Mouse (Mus musculus): ENCODE results near the gene Baz1b. TPM values are rescaled to one million over a fixed set of nuclear protein-coding genes. Genes with fewer than 3 reads are reported as not detected.
A peak's percentile ranks its signal among the peaks of the same experiment; 100 is the strongest.

The Baz1b gene
- polyA plus RNA-seq, 1 experiment = 86.6 TPM

DNA sequence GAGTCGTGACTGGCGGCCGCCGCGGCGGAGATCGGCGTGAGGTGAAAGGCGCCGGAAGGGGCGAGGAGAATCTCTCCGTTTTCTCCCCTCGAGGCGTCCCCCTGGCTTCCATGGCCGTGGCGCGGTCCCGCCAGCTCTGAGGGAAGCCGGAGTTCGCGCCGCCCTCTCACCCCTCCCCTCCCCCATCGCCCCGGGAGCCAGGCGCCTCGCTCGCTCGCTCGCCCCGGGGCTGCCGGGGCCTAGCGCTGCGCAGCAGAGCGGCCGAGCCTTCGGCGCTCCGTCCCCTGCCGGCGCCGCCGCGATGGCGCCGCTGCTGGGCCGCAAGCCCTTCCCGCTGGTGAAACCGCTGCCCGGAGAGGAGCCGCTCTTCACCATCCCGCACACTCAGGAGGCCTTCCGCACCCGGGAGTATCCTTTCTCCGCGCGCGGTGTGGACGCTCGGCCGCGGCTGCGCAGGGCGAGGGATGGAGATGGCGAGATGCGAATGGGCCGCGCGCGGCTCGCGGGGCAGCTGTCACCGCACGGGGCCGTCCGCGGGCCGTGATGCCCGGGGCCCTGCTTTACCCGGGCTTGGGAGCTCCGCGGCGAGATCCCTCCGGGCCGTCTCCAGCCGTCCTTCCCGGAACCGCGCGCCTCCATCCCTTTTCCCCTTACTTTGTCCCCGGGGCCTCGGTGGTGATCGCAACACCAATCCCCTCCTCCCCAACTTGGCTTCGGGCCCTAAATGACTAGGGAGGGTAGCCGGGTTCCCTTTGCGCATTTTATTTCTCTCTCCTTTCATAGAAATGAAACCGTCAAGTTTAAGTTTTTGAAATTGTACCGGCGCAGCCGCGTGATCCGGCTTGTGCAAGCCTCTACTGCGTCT lies 517 bp downstream of the Baz1b start:
- H3K36me3 ChIP-seq (ENCODE audit: control insufficient read depth, insufficient read depth, low read length, poor library complexity, severe bottlenecking) = peaks cover 17% of the 10 kb centered on the region
- no peak for TF ChIP-seq CTCF (IDR thresholded peaks at IDR 0.05; ENCODE audit: low read depth, low read length)
- no peak for TF ChIP-seq POLR2A (IDR thresholded peaks at IDR 0.05; ENCODE audit: insufficient read depth, low read length)
- peak overlapping the region; percentile 42 for H3K27ac ChIP-seq (ENCODE audit: insufficient read depth, low read length)
- peak overlapping the region; percentile 89 for H3K9ac ChIP-seq (ENCODE audit: low read depth, poor library complexity, severe bottlenecking)
- H3K27me3 ChIP-seq (ENCODE audit: control insufficient read depth, insufficient read depth, low read length, poor library complexity, severe bottlenecking) = no peaks in the 10 kb centered on the region
- no peaks in the 10 kb centered on the region for H3K9me3 ChIP-seq (replicated peaks; ENCODE audit: control insufficient read depth, insufficient read depth, low read length, poor library complexity, severe bottlenecking)
- H3K4me3 ChIP-seq (ENCODE audit: low read depth, low read length) = peak overlapping the region; percentile 78
- H3K4me1 ChIP-seq (ENCODE audit: control insufficient read depth, insufficient read depth, low read length) = no peaks in the 10 kb centered on the region

DNA sequence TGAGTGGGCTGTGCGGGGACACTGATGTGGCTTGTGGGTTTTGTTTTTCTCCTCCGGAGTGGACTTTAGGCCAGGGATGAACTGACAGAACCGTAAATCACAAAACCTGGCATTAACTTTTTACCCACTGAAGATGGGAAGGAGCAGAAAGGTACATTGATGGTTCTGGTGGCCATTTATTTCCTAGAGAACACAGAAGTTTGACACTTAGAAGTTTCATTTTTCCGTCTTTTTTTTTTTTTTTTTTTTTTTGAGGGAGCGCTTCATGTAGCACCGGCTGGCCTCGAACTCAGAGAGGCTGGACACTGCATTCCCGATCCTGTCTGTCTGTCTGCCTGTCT lies 1.1 kb downstream of the Baz1b start:
- no peak for TF ChIP-seq CTCF (IDR thresholded peaks at IDR 0.05; ENCODE audit: low read depth, low read length)
- no peak for TF ChIP-seq POLR2A (IDR thresholded peaks at IDR 0.05; ENCODE audit: insufficient read depth, low read length)
- no peak for TF ChIP-seq EP300 (IDR thresholded peaks at IDR 0.05; ENCODE audit: insufficient read depth, low read depth, low read length)
- H3K36me3 ChIP-seq (ENCODE audit: control insufficient read depth, insufficient read depth, low read length, poor library complexity, severe bottlenecking) = peaks cover 22% of the 10 kb centered on the region
- H3K27ac ChIP-seq (ENCODE audit: insufficient read depth, low read length) = peak overlapping the region; percentile 8; the same call in 1 of the 2 replicates
- peak overlapping the region; percentile 78 for H3K4me3 ChIP-seq (ENCODE audit: low read depth, low read length)
- H3K4me1 ChIP-seq (ENCODE audit: control insufficient read depth, insufficient read depth, low read length) = no peaks in the 10 kb centered on the region
- H3K9me3 ChIP-seq (replicated peaks; ENCODE audit: control insufficient read depth, insufficient read depth, low read length, poor library complexity, severe bottlenecking) = no peaks in the 10 kb centered on the region
- peak overlapping the region; percentile 89 for H3K9ac ChIP-seq (ENCODE audit: low read depth, poor library complexity, severe bottlenecking)
- H3K27me3 ChIP-seq (ENCODE audit: control insufficient read depth, insufficient read depth, low read length, poor library complexity, severe bottlenecking) = no peaks in the 10 kb centered on the region

DNA sequence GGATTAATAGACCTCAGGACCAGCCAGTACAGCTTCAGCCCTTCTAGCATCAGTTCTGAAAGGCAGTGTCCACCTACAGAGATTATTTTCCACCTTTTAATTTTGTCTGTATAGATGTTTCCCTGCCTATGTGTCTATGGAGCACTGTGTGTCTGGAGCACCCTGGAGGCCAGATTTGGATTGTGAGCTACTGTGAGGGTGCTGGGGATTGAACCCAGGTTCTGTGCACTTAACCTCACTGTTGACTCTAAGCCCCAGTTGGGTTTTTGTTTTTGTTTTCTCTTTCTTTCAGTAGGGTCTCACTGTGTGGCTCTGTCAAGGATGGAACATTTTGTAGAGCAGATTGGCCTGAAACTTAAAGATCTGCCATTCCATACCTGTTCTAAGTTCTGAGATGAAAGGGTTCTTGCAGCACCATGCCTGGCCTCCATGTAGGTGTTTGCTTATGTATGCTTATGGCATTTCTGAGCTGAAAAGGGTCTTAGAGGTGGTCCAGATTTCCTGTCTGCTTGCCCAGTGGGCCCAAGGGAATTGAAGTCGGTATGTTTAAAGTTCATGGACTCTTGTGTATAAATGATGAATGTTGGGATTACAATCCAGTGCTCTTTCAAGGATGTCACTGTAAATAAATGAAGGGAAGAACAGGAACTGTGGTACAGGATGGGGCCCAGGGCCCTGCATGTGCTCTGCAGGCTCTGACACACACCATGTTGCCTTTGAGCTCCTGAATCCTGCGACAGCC lies 2.4 kb downstream of the Baz1b start:
- TF ChIP-seq EP300 (IDR thresholded peaks at IDR 0.05; ENCODE audit: insufficient read depth, low read depth, low read length) = no peak
- no peak for TF ChIP-seq POLR2A (IDR thresholded peaks at IDR 0.05; ENCODE audit: insufficient read depth, low read length)
- no peak for TF ChIP-seq CTCF (IDR thresholded peaks at IDR 0.05; ENCODE audit: low read depth, low read length)
- no peaks in the 10 kb centered on the region for H3K9me3 ChIP-seq (replicated peaks; ENCODE audit: control insufficient read depth, insufficient read depth, low read length, poor library complexity, severe bottlenecking)
- H3K4me1 ChIP-seq (ENCODE audit: control insufficient read depth, insufficient read depth, low read length) = no peaks in the 10 kb centered on the region
- peaks cover 32% of the 10 kb centered on the region for H3K36me3 ChIP-seq (ENCODE audit: control insufficient read depth, insufficient read depth, low read length, poor library complexity, severe bottlenecking)
- no peak overlapping the region for H3K27ac ChIP-seq (ENCODE audit: insufficient read depth, low read length)
- H3K27me3 ChIP-seq (ENCODE audit: control insufficient read depth, insufficient read depth, low read length, poor library complexity, severe bottlenecking) = no peaks in the 10 kb centered on the region
- peak overlapping the region; percentile 89 for H3K9ac ChIP-seq (ENCODE audit: low read depth, poor library complexity, severe bottlenecking)
- no peak overlapping the region for H3K4me3 ChIP-seq (ENCODE audit: low read depth, low read length)

DNA sequence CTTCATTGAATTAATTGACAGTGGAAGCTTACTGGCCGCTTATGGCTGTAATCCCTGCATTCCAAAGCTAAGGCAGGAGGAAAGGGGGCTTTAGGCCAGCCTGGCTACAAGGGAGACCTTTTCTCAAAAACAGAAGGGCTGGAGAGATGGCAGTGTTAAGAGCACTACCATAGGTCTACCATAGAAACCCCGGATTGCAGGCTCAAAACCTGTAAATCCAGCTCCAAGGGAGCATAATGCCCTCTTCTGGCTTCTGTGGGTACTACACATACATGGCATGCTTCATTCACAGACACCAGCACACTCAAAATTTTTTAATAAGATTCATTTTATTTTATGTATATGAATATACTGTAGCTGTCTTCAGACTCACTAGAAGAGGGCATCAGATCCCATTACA lies 4.6 kb downstream of the Baz1b start:
- Histone ChIP-seq H3K4me3 (ENCODE audit: low read depth, low read length) (no peak overlapping the region), H3K36me3 (ENCODE audit: control insufficient read depth, insufficient read depth, low read length, poor library complexity, severe bottlenecking) (peaks cover 51% of the 10 kb centered on the region), H3K4me1 (ENCODE audit: control insufficient read depth, insufficient read depth, low read length) (no peaks in the 10 kb centered on the region), H3K27ac (ENCODE audit: insufficient read depth, low read length) (no peak overlapping the region), H3K9ac (ENCODE audit: low read depth, poor library complexity, severe bottlenecking) (peak overlapping the region; percentile 31; the same call in 1 of the 2 replicates), H3K9me3 (replicated peaks; ENCODE audit: control insufficient read depth, insufficient read depth, low read length, poor library complexity, severe bottlenecking) (no peaks in the 10 kb centered on the region), H3K27me3 (ENCODE audit: control insufficient read depth, insufficient read depth, low read length, poor library complexity, severe bottlenecking) (no peaks in the 10 kb centered on the region)
- TF ChIP-seq CTCF (IDR thresholded peaks at IDR 0.05; ENCODE audit: low read depth, low read length) (no peak), POLR2A (IDR thresholded peaks at IDR 0.05; ENCODE audit: insufficient read depth, low read length) (no peak), EP300 (IDR thresholded peaks at IDR 0.05; ENCODE audit: insufficient read depth, low read depth, low read length) (no peak)

DNA sequence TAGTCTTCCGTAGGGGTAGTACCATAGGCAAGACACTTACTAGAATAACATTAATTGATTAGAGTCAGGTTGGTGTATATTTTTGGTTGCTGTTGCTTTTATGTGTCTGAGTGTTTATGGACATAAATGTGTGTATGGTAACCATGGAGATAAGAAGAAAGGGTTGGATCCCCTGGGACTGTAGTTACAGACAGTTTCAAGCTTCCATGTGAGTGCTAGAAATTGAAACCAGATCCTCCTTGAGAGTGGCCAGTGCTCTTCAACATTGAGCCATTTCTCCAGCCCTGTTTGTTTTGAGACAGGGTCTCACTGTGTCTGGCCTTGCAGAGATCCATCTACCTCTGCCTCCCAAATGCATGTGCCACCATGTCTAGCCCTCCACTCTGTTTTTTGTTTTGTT lies 5.4 kb downstream of the Baz1b start:
- H3K36me3 ChIP-seq (ENCODE audit: control insufficient read depth, insufficient read depth, low read length, poor library complexity, severe bottlenecking) = peaks cover 53% of the 10 kb centered on the region
- no peaks in the 10 kb centered on the region for H3K4me1 ChIP-seq (ENCODE audit: control insufficient read depth, insufficient read depth, low read length)
- H3K27ac ChIP-seq (ENCODE audit: insufficient read depth, low read length) = no peak overlapping the region
- H3K27me3 ChIP-seq (ENCODE audit: control insufficient read depth, insufficient read depth, low read length, poor library complexity, severe bottlenecking) = no peaks in the 10 kb centered on the region
- TF ChIP-seq EP300 (IDR thresholded peaks at IDR 0.05; ENCODE audit: insufficient read depth, low read depth, low read length) = no peak
- no peak for TF ChIP-seq POLR2A (IDR thresholded peaks at IDR 0.05; ENCODE audit: insufficient read depth, low read length)
- no peak for TF ChIP-seq CTCF (IDR thresholded peaks at IDR 0.05; ENCODE audit: low read depth, low read length)
- H3K9ac ChIP-seq (ENCODE audit: low read depth, poor library complexity, severe bottlenecking) = no peak overlapping the region
- H3K9me3 ChIP-seq (replicated peaks; ENCODE audit: control insufficient read depth, insufficient read depth, low read length, poor library complexity, severe bottlenecking) = no peaks in the 10 kb centered on the region
- H3K4me3 ChIP-seq (ENCODE audit: low read depth, low read length) = no peak overlapping the region

DNA sequence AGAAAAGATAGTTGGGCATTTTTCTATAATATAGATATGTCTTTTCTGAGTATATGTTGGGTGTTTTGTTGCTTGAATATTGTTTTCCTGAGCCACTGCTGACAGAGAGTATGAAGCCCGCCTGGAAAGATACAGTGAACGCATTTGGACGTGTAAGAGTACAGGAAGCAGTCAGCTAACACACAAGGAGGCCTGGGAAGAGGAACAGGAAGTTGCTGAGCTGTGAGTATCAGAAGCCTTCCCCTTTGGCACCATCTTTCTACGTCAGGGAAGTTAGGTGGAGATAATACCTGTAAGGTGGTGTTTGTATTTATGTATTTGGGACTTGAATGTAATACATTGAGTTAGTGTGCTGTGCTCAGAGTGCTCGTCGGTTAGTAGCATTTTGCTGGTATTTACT lies 9.3 kb downstream of the Baz1b start:
- H3K36me3 ChIP-seq (ENCODE audit: control insufficient read depth, insufficient read depth, low read length, poor library complexity, severe bottlenecking) = peaks cover 70% of the 10 kb centered on the region
- H3K9me3 ChIP-seq (replicated peaks; ENCODE audit: control insufficient read depth, insufficient read depth, low read length, poor library complexity, severe bottlenecking) = no peaks in the 10 kb centered on the region
- H3K9ac ChIP-seq (ENCODE audit: low read depth, poor library complexity, severe bottlenecking) = no peak overlapping the region
- TF ChIP-seq POLR2A (IDR thresholded peaks at IDR 0.05; ENCODE audit: insufficient read depth, low read length) (no peak), CTCF (IDR thresholded peaks at IDR 0.05; ENCODE audit: low read depth, low read length) (no peak), EP300 (IDR thresholded peaks at IDR 0.05; ENCODE audit: insufficient read depth, low read depth, low read length) (no peak)
- H3K4me3 ChIP-seq (ENCODE audit: low read depth, low read length) = no peak overlapping the region
- H3K27ac ChIP-seq (ENCODE audit: insufficient read depth, low read length) = no peak overlapping the region
- H3K27me3 ChIP-seq (ENCODE audit: control insufficient read depth, insufficient read depth, low read length, poor library complexity, severe bottlenecking) = no peaks in the 10 kb centered on the region
- no peaks in the 10 kb centered on the region for H3K4me1 ChIP-seq (ENCODE audit: control insufficient read depth, insufficient read depth, low read length)
